Mouse (Mus musculus): ENCODE measurements around the gene Etv2.

The Etv2 gene

GRCm38 (mm10) chr7:30587842-30588667 lies 47.6 kb downstream of the Etv2 start:
- peak; percentile 53 for DNase-seq

GRCm38 (mm10) chr7:30586455-30587020 lies 49.1 kb downstream of the Etv2 start:
- no peak for DNase-seq

DNA sequence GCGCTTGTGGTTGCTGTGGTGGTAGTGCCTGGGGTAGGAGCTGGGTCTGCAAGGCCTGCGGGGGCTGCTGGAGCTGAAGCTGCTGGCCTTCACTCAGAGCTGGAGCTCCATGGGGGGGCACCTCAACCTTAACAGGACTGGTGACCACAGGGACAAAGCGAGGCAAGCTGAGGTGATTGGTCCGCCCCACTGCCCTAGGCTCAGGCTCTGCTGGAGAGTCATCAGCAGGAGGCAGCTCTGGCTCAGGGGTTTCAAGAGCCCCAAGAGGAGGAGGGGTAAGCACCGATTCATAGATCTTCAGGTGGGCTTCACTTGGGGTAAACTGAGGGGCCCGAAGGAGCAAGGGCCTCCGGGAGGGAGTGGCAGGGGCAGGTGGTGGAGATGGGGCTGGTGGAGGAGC lies 50.5 kb downstream of the Etv2 start:
- DNase-seq, result no peak

- no peak for DNase-seq
Measured at GRCm38 (mm10) chr7:30584339-30584738, 51.3 kb downstream of the Etv2 start.
